8 mouse cellular contexts compared by ENCODE assay signal in the genomic region with DNA sequence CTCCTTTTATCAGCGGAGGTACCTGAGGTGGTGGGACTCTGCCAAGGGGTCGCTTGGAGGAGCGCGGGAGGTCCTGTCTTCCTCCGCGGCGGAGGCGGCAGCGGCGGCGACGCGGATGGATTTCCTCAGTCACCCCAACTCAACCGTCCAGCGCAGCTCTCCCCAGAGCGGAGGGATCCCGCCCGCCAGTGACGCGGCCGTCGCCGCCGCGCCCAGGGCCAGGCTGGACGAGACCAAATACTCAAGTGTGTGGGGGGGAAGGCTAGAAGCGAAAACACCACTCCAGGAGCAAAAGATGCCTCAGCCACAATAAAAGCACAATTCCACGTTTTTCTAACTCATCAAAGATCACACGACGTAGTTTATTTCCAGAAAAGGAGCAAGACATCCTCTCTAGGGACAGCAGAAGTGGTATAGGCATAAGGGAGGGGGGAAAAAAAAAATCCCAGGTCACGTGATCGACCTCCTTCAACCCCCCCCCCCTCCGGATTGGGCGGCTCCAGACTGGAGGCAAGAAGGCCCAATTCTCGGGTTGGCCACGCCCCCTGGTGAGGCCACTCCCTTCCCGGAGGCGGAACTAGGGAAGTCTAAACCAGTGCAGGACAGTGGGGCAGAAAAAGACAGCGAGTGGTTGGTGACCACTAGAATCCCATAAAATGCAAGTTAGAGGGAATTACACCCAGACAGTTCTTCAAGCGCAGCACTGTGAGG. TPM values are rescaled to one million over a fixed set of nuclear protein-coding genes. Genes with fewer than 3 reads are reported as not detected.
DNase-seq lines count a peak whose midpoint lies in the region; ATAC-seq and TF ChIP-seq lines count a peak whose summit lies in the region.

Gene Epo, minus strand, starts transcription at position 126 of the 711 bp plus-strand sequence.
Gene Gnb2, minus strand, starts transcription at position 394 of the 711 bp plus-strand sequence.

- H3K27me3 ChIP-seq in kidney, embryonic 14.5 days (ENCODE audit: control insufficient read depth, insufficient read depth, low read length), result no peaks in the 10 kb centered on the region
- H3K27me3 ChIP-seq in limb, embryonic 15.5 days, result 0 out of 2 replicates have a peak, but pooled peaks cover 2% of the 10 kb centered on the region

- peak within 1 kb of the TSS; percentile 86 for H3K4me3 ChIP-seq in bone marrow macrophage, adult 2 months (ENCODE audit: insufficient read depth, low read length)
- H3K4me3 ChIP-seq in embryonic fibroblast, embryonic 13.5 days (ENCODE audit: insufficient read depth, low read length), result peak within 1 kb of the TSS; percentile 97
- H3K4me3 ChIP-seq in kidney, embryonic 14.5 days (ENCODE audit: low read length), result peak within 1 kb of the TSS; percentile 91
- peak within 1 kb of the TSS; percentile 85 for H3K4me3 ChIP-seq in limb, embryonic 15.5 days

- no peaks in the 10 kb centered on the region for H3K9me3 ChIP-seq in kidney, embryonic 14.5 days (ENCODE audit: control insufficient read depth, low read length)
- no peaks in the 10 kb centered on the region for H3K9me3 ChIP-seq in limb, embryonic 15.5 days

- peak within 1 kb of the TSS; percentile 88 for H3K9ac ChIP-seq in kidney, embryonic 14.5 days (ENCODE audit: low read depth, low read length)
- peak within 1 kb of the TSS; percentile 82 for H3K9ac ChIP-seq in limb, embryonic 15.5 days

- peaks cover 20% of the 10 kb centered on the region for H3K36me3 ChIP-seq in kidney, embryonic 14.5 days (ENCODE audit: control insufficient read depth, insufficient read depth, low read length)
- peaks cover 21% of the 10 kb centered on the region for H3K36me3 ChIP-seq in limb, embryonic 15.5 days

- no peak for TF ChIP-seq CTCF in bone marrow macrophage, adult 2 months (IDR thresholded peaks at IDR 0.05; ENCODE audit: low read depth, low read length)
- no peak for TF ChIP-seq CTCF in embryonic fibroblast, embryonic 13.5 days (IDR thresholded peaks at IDR 0.05; ENCODE audit: borderline replicate concordance, insufficient read depth, low read length)

- peak within 1 kb of the TSS; percentile 98 for H3K4me2 ChIP-seq in kidney, embryonic 14.5 days (replicated peaks; ENCODE audit: low read depth, low read length)
- H3K4me2 ChIP-seq in limb, embryonic 15.5 days, result peak within 1 kb of the TSS; percentile 71

- under 1% methylated on average over 40 of the region's 40 CpGs for WGBS in kidney, embryonic 14.5 days
- under 1% methylated on average over 40 of the region's 40 CpGs for WGBS in limb, embryonic 15.5 days

- DNase-seq in A20 (ENCODE audit: low read depth, low spot score), result peak; percentile 99
- peak; percentile 96 to 99 for DNase-seq in heart, adult 9 months (ENCODE audit: low spot score in 2 of 2)
- DNase-seq in monocyte, adult 2 months (ENCODE audit: low read depth in 1 of 2, low spot score in 2 of 2), result peak; percentile 93 to 95
- peak; percentile 98 to 99 for DNase-seq in spleen, postnatal 36 days (ENCODE audit: low spot score in 2 of 2)

- H3K27ac ChIP-seq in bone marrow macrophage, adult 2 months (ENCODE audit: insufficient read depth, low read depth, low read length), result peak within 1 kb of the TSS; percentile 94
- H3K27ac ChIP-seq in embryonic fibroblast, embryonic 13.5 days (ENCODE audit: insufficient read depth, low read length), result peak within 1 kb of the TSS; percentile 97
- peak within 1 kb of the TSS; percentile 81 for H3K27ac ChIP-seq in kidney, embryonic 14.5 days (ENCODE audit: low read depth, low read length)
- H3K27ac ChIP-seq in limb, embryonic 15.5 days, result peak within 1 kb of the TSS; percentile 96

- ATAC-seq in kidney, embryonic 14.5 days (ENCODE audit: low FRiP score, low TSS enrichment), result peak; percentile 78
- peak; percentile 76 for ATAC-seq in limb, embryonic 15.5 days (ENCODE audit: insufficient number of reproducible peaks, low FRiP score, low TSS enrichment, low read depth)

- peaks cover 36% of the 10 kb centered on the region for H3K4me1 ChIP-seq in bone marrow macrophage, adult 2 months (ENCODE audit: control insufficient read depth, insufficient read depth, low read length)
- peaks cover 8% of the 10 kb centered on the region; the same call in 1 of the 2 replicates for H3K4me1 ChIP-seq in embryonic fibroblast, embryonic 13.5 days (ENCODE audit: control insufficient read depth, insufficient read depth, low read length)
- H3K4me1 ChIP-seq in kidney, embryonic 14.5 days (ENCODE audit: control insufficient read depth, insufficient read depth, low read length), result peaks cover 16% of the 10 kb centered on the region
- peaks cover 21% of the 10 kb centered on the region for H3K4me1 ChIP-seq in limb, embryonic 15.5 days

- no peak for TF ChIP-seq POLR2A in bone marrow macrophage, adult 2 months (IDR thresholded peaks at IDR 0.05; ENCODE audit: borderline replicate concordance, low read depth, low read length)
- TF ChIP-seq POLR2A in embryonic fibroblast, embryonic 13.5 days (IDR thresholded peaks at IDR 0.05; ENCODE audit: low read depth, low read length), result peak; percentile 91

RNA-seq across cellular contexts. Expression of gene Epo, which starts in this region (rescaled TPM):
- polyA plus RNA-seq in bone marrow macrophage, adult 2 months (2012; ENCODE audit: insufficient read depth, insufficient read length, missing spikeins), result not detected in 2 replicates
- not detected in 2 replicates for polyA plus RNA-seq in embryonic fibroblast, embryonic 13.5 days (2011; ENCODE audit: insufficient read length, low read depth, missing spikeins)
- polyA plus RNA-seq in kidney, embryonic 14.5 days (2014; fragmentation: Nextera tagmentation; extraction: Ambion mirVana), result not detected in 2 replicates
- 0.26 TPM in 1 of 2 replicates, not detected in the other for polyA plus RNA-seq in limb, embryonic 15.5 days (2015; fragmentation: Nextera tagmentation; extraction: Ambion mirVana)

RNA-seq across cellular contexts. Expression of gene Gnb2, which starts in this region (rescaled TPM):
- 547 and 604 TPM in 2 replicates for polyA plus RNA-seq in bone marrow macrophage, adult 2 months (2012; ENCODE audit: insufficient read depth, insufficient read length, missing spikeins)
- polyA plus RNA-seq in embryonic fibroblast, embryonic 13.5 days (2011; ENCODE audit: insufficient read length, low read depth, missing spikeins), result 358 and 390 TPM in 2 replicates
- polyA plus RNA-seq in kidney, embryonic 14.5 days (2014; fragmentation: Nextera tagmentation; extraction: Ambion mirVana), result 427 and 433 TPM in 2 replicates
- 350 and 394 TPM in 2 replicates for polyA plus RNA-seq in limb, embryonic 15.5 days (2015; fragmentation: Nextera tagmentation; extraction: Ambion mirVana)

Comparison
In these comparisons a context has a peak if more than half of its experiments do, and no peak if none do; other contexts are left out.
1. Peak in every context shown above with its lines: DNase-seq, ATAC-seq, H3K4me3 ChIP-seq and H3K27ac ChIP-seq.